Comparison of ENCODE assay signal across 8 mouse cellular contexts in genomic region chr10:81564216-81564615, GRCm38 (mm10). TPM values are rescaled to one million over a fixed set of nuclear protein-coding genes. Genes with fewer than 3 reads are reported as not detected.
DNase-seq lines count a peak whose midpoint lies in the region; ATAC-seq and TF ChIP-seq lines count a peak whose summit lies in the region.

No protein-coding gene starts in this region.

- H3K9me3 ChIP-seq in forebrain, embryonic 11.5 days (ENCODE audit: control insufficient read depth, low read length): no peaks in the 10 kb centered on the region
- H3K9me3 ChIP-seq in hindbrain, embryonic 10.5 days: no peaks in the 10 kb centered on the region
- H3K9me3 ChIP-seq in limb, embryonic 13.5 days: no peaks in the 10 kb centered on the region
- no peaks in the 10 kb centered on the region for H3K9me3 ChIP-seq in midbrain, postnatal 0 days (ENCODE audit: low read length)

- 10% methylated on average over 10 of the region's 10 CpGs for WGBS in liver, adult 2 months
- WGBS in forebrain, embryonic 11.5 days: 3% methylated on average over 10 of the region's 10 CpGs
- 2% methylated on average over 10 of the region's 10 CpGs for WGBS in hindbrain, embryonic 10.5 days
- 3% methylated on average over 9 of the region's 10 CpGs for WGBS in limb, embryonic 13.5 days
- 11% methylated on average over 10 of the region's 10 CpGs for WGBS in midbrain, postnatal 0 days

- H3K79me2 ChIP-seq in liver, adult 2 months (ENCODE audit: control insufficient read depth, insufficient read depth, low read length): peaks cover 27% of the 10 kb centered on the region

- H3K27ac ChIP-seq in liver, adult 2 months (replicated peaks; ENCODE audit: insufficient read depth, low read depth, low read length): no peak overlapping the region
- no peak overlapping the region for H3K27ac ChIP-seq in forebrain, embryonic 11.5 days (ENCODE audit: low read depth, low read length)
- H3K27ac ChIP-seq in hindbrain, embryonic 10.5 days: peak overlapping the region; percentile 84
- peak overlapping the region; percentile 52; the same call in 1 of the 2 replicates for H3K27ac ChIP-seq in limb, embryonic 13.5 days
- no peak overlapping the region for H3K27ac ChIP-seq in midbrain, postnatal 0 days (ENCODE audit: low read depth, low read length)

- no peaks in the 10 kb centered on the region for H3K27me3 ChIP-seq in liver, adult 2 months (ENCODE audit: control insufficient read depth, insufficient read depth, low read length)
- H3K27me3 ChIP-seq in forebrain, embryonic 11.5 days (ENCODE audit: control insufficient read depth, insufficient read depth, low read length): peaks cover 38% of the 10 kb centered on the region
- peaks cover 94% of the 10 kb centered on the region for H3K27me3 ChIP-seq in hindbrain, embryonic 10.5 days (ENCODE audit: insufficient read depth, poor library complexity, severe bottlenecking)
- H3K27me3 ChIP-seq in limb, embryonic 13.5 days: peaks cover 12% of the 10 kb centered on the region; the same call in 1 of the 2 replicates
- H3K27me3 ChIP-seq in midbrain, postnatal 0 days (ENCODE audit: insufficient read depth, low read length): 0 out of 2 replicates have a peak, but pooled peaks cover 3% of the 10 kb centered on the region

- TF ChIP-seq POLR2A in liver, adult 2 months (IDR thresholded peaks at IDR 0.05; ENCODE audit: extremely low read depth, insufficient read depth, low read length): no peak

- peak; percentile 52 for DNase-seq in liver, adult 2 months (ENCODE audit: extremely low read depth, low read depth, low spot score)
- no peak for DNase-seq in liver
- DNase-seq in forebrain, embryonic 11.5 days (ENCODE audit: low spot score): no peak
- peak; percentile 60 for DNase-seq in hindbrain, embryonic 10.5 days (ENCODE audit: low spot score)
- DNase-seq in midbrain, postnatal 0 days (ENCODE audit: low spot score): peak; percentile 35
- DNase-seq in right cerebral cortex, postnatal 4 days: no peak
- no peak for DNase-seq in urinary bladder, postnatal 14 days (ENCODE audit: low spot score)

- H3K9ac ChIP-seq in liver, adult 2 months (ENCODE audit: low read depth, low read length): no peak overlapping the region; the same call in 1 of the 2 replicates
- 0 out of 2 replicates have a peak overlapping the region, but pooled peaks have one; percentile 21 for H3K9ac ChIP-seq in forebrain, embryonic 11.5 days (ENCODE audit: low read length)
- H3K9ac ChIP-seq in limb, embryonic 13.5 days: peak overlapping the region; percentile 62
- H3K9ac ChIP-seq in midbrain, postnatal 0 days (replicated peaks; ENCODE audit: low read length, poor library complexity, severe bottlenecking): peak overlapping the region; percentile 33; the same call in 1 of the 2 replicates

- ATAC-seq in forebrain, embryonic 11.5 days (replicated peaks; ENCODE audit: low FRiP score): no peak
- no peak for ATAC-seq in limb, embryonic 13.5 days (ENCODE audit: low FRiP score, low read depth)
- ATAC-seq in midbrain, postnatal 0 days (ENCODE audit: low FRiP score): peak; percentile 14; the same call in 1 of the 2 replicates

- H3K36me3 ChIP-seq in liver, adult 2 months (ENCODE audit: control insufficient read depth, insufficient read depth, low read length): peaks cover 12% of the 10 kb centered on the region
- peaks cover 2% of the 10 kb centered on the region; the same call in 1 of the 2 replicates for H3K36me3 ChIP-seq in forebrain, embryonic 11.5 days (ENCODE audit: control insufficient read depth, insufficient read depth, low read length)
- H3K36me3 ChIP-seq in hindbrain, embryonic 10.5 days: peaks cover 35% of the 10 kb centered on the region
- peaks cover 56% of the 10 kb centered on the region for H3K36me3 ChIP-seq in limb, embryonic 13.5 days
- H3K36me3 ChIP-seq in midbrain, postnatal 0 days (ENCODE audit: insufficient read depth, low read length): peaks cover 27% of the 10 kb centered on the region

- H3K4me2 ChIP-seq in forebrain, embryonic 11.5 days (ENCODE audit: low read depth, low read length, severe bottlenecking): peak overlapping the region; percentile 31; the same call in 1 of the 2 replicates
- H3K4me2 ChIP-seq in limb, embryonic 13.5 days (replicated peaks): peak overlapping the region; percentile 61
- H3K4me2 ChIP-seq in midbrain, postnatal 0 days (ENCODE audit: low read depth, low read length, poor library complexity, severe bottlenecking): peak overlapping the region; percentile 34

- H3K4me3 ChIP-seq in liver, adult 2 months (ENCODE audit: insufficient read depth, low read depth, low read length): peak overlapping the region; percentile 13; the same call in 1 of the 2 replicates
- H3K4me3 ChIP-seq in forebrain, embryonic 11.5 days (ENCODE audit: low read depth, low read length): 0 out of 2 replicates have a peak overlapping the region, but pooled peaks have one; percentile 9
- H3K4me3 ChIP-seq in hindbrain, embryonic 10.5 days: peak overlapping the region; percentile 45
- H3K4me3 ChIP-seq in limb, embryonic 13.5 days: peak overlapping the region; percentile 32
- no peak overlapping the region for H3K4me3 ChIP-seq in midbrain, postnatal 0 days (ENCODE audit: low read depth, low read length)

- peaks cover 20% of the 10 kb centered on the region for H3K4me1 ChIP-seq in liver, adult 2 months (ENCODE audit: control insufficient read depth, insufficient read depth, low read length)
- peaks cover 32% of the 10 kb centered on the region for H3K4me1 ChIP-seq in forebrain, embryonic 11.5 days (replicated peaks; ENCODE audit: control insufficient read depth, insufficient read depth, low read length)
- H3K4me1 ChIP-seq in hindbrain, embryonic 10.5 days (replicated peaks): peaks cover 86% of the 10 kb centered on the region
- peaks cover 74% of the 10 kb centered on the region for H3K4me1 ChIP-seq in limb, embryonic 13.5 days
- peaks cover 6% of the 10 kb centered on the region; the same call in 1 of the 2 replicates for H3K4me1 ChIP-seq in midbrain, postnatal 0 days (ENCODE audit: insufficient read depth, low read length)

- no peak for TF ChIP-seq CTCF in liver, adult 2 months (IDR thresholded peaks at IDR 0.05; ENCODE audit: low read depth, low read length)
- no peak for TF ChIP-seq CTCF in midbrain, postnatal 0 days (IDR thresholded peaks at IDR 0.05)

RNA-seq across cellular contexts. Expression of gene Aes, which starts 4.9 kb away (rescaled TPM):
- 200 and 263 TPM in 2 replicates for total RNA-seq in liver, adult 2 months (2014; rRNA removed)
- polyA plus RNA-seq in liver, adult 2 months (2012; rRNA removed): 1,785 and 2,016 TPM in 2 replicates
- 324 and 355 TPM in 2 replicates for polyA plus RNA-seq in forebrain, embryonic 11.5 days (2014; fragmentation: Nextera tagmentation; extraction: Ambion mirVana)
- polyA plus RNA-seq in hindbrain, embryonic 10.5 days (2016; fragmentation: Nextera tagmentation; extraction: Ambion mirVana): 297 and 430 TPM in 2 replicates
- 477 and 492 TPM in 2 replicates for polyA plus RNA-seq in limb, embryonic 13.5 days (2015; fragmentation: Nextera tagmentation; extraction: Ambion mirVana)
- total RNA-seq in midbrain, postnatal 0 days (2014; rRNA removed): 539 and 662 TPM in 2 replicates
- 805 and 854 TPM in 2 replicates for polyA plus RNA-seq in midbrain, postnatal 0 days (2015; fragmentation: Nextera tagmentation; extraction: Ambion mirVana)

RNA-seq across cellular contexts. Expression of gene Tle2, which starts 10.1 kb away (rescaled TPM):
- total RNA-seq in liver, adult 2 months (2014; rRNA removed): 3.0 and 7.2 TPM in 2 replicates
- polyA plus RNA-seq in liver, adult 2 months (2012; rRNA removed): 35.4 and 56.0 TPM in 2 replicates
- polyA plus RNA-seq in forebrain, embryonic 11.5 days (2014; fragmentation: Nextera tagmentation; extraction: Ambion mirVana): 7.2 and 8.1 TPM in 2 replicates
- 8.6 and 15.7 TPM in 2 replicates for polyA plus RNA-seq in hindbrain, embryonic 10.5 days (2016; fragmentation: Nextera tagmentation; extraction: Ambion mirVana)
- 68.8 and 69.8 TPM in 2 replicates for polyA plus RNA-seq in limb, embryonic 13.5 days (2015; fragmentation: Nextera tagmentation; extraction: Ambion mirVana)
- 31.2 and 35.6 TPM in 2 replicates for total RNA-seq in midbrain, postnatal 0 days (2014; rRNA removed)
- polyA plus RNA-seq in midbrain, postnatal 0 days (2015; fragmentation: Nextera tagmentation; extraction: Ambion mirVana): 56.8 and 57.3 TPM in 2 replicates

RNA-seq across cellular contexts. Expression of gene Gna11, which starts 19.2 kb away (rescaled TPM):
- total RNA-seq in liver, adult 2 months (2014; rRNA removed): 20.7 and 27.3 TPM in 2 replicates
- polyA plus RNA-seq in liver, adult 2 months (2012; rRNA removed): 61.6 and 64.2 TPM in 2 replicates
- 77.1 and 84.5 TPM in 2 replicates for polyA plus RNA-seq in forebrain, embryonic 11.5 days (2014; fragmentation: Nextera tagmentation; extraction: Ambion mirVana)
- 71.2 and 76.9 TPM in 2 replicates for polyA plus RNA-seq in hindbrain, embryonic 10.5 days (2016; fragmentation: Nextera tagmentation; extraction: Ambion mirVana)
- 89.8 and 89.9 TPM in 2 replicates for polyA plus RNA-seq in limb, embryonic 13.5 days (2015; fragmentation: Nextera tagmentation; extraction: Ambion mirVana)
- 108 and 130 TPM in 2 replicates for total RNA-seq in midbrain, postnatal 0 days (2014; rRNA removed)
- 107 and 108 TPM in 2 replicates for polyA plus RNA-seq in midbrain, postnatal 0 days (2015; fragmentation: Nextera tagmentation; extraction: Ambion mirVana)

RNA-seq across cellular contexts. Expression of gene Tle6, which starts 36.7 kb away (rescaled TPM):
- 0.94 and 1.6 TPM in 2 replicates for total RNA-seq in liver, adult 2 months (2014; rRNA removed)
- polyA plus RNA-seq in liver, adult 2 months (2012; rRNA removed): 3.5 and 4.2 TPM in 2 replicates
- polyA plus RNA-seq in forebrain, embryonic 11.5 days (2014; fragmentation: Nextera tagmentation; extraction: Ambion mirVana): 3.9 and 7.7 TPM in 2 replicates
- 6.9 and 7.1 TPM in 2 replicates for polyA plus RNA-seq in hindbrain, embryonic 10.5 days (2016; fragmentation: Nextera tagmentation; extraction: Ambion mirVana)
- 13.8 and 18.4 TPM in 2 replicates for polyA plus RNA-seq in limb, embryonic 13.5 days (2015; fragmentation: Nextera tagmentation; extraction: Ambion mirVana)
- 8.4 and 13.3 TPM in 2 replicates for total RNA-seq in midbrain, postnatal 0 days (2014; rRNA removed)
- polyA plus RNA-seq in midbrain, postnatal 0 days (2015; fragmentation: Nextera tagmentation; extraction: Ambion mirVana): 4.7 and 7.5 TPM in 2 replicates

RNA-seq across cellular contexts. Expression of gene Gna15, which starts 40.2 kb away (rescaled TPM):
- 0.94 and 1.1 TPM in 2 replicates for total RNA-seq in liver, adult 2 months (2014; rRNA removed)
- 0.31 and 0.64 TPM in 2 replicates for polyA plus RNA-seq in liver, adult 2 months (2012; rRNA removed)
- 0.45 and 0.68 TPM in 2 replicates for polyA plus RNA-seq in forebrain, embryonic 11.5 days (2014; fragmentation: Nextera tagmentation; extraction: Ambion mirVana)
- 0.63 and 1.6 TPM in 2 replicates for polyA plus RNA-seq in hindbrain, embryonic 10.5 days (2016; fragmentation: Nextera tagmentation; extraction: Ambion mirVana)
- 1.6 and 1.9 TPM in 2 replicates for polyA plus RNA-seq in limb, embryonic 13.5 days (2015; fragmentation: Nextera tagmentation; extraction: Ambion mirVana)
- total RNA-seq in midbrain, postnatal 0 days (2014; rRNA removed): 0.94 and 2.1 TPM in 2 replicates
- polyA plus RNA-seq in midbrain, postnatal 0 days (2015; fragmentation: Nextera tagmentation; extraction: Ambion mirVana): 1.1 and 1.2 TPM in 2 replicates

Comparison
In these comparisons a context has a peak if more than half of its experiments do, and no peak if none do; other contexts are left out.
1. DNase-seq: peak in liver, adult 2 months (single experiment), hindbrain, embryonic 10.5 days (single experiment) and midbrain, postnatal 0 days (single experiment); none in liver (single experiment), forebrain, embryonic 11.5 days (single experiment), right cerebral cortex, postnatal 4 days (single experiment) and urinary bladder, postnatal 14 days (single experiment).
2. H3K27ac ChIP-seq: peak in hindbrain, embryonic 10.5 days (single experiment) and limb, embryonic 13.5 days (single experiment); none in liver, adult 2 months (single experiment), forebrain, embryonic 11.5 days (single experiment) and midbrain, postnatal 0 days (single experiment).
3. Peak in every context shown above with its lines, with median percentiles within 50 percentile points of each other: H3K4me2 ChIP-seq.